Mouse (Mus musculus) myocyte (in vitro differentiated cells): Measurements from ENCODE around the gene Shf.

Experiments used
- MAX ChIP-seq: IDR thresholded peaks from one replicate; pipeline ENCODE4 v1.6.1; 2011; ENCODE audit warnings: low read depth, mild to moderate bottlenecking, control low read depth
- MYOD1 ChIP-seq, 3 experiments: IDR thresholded peaks; one replicate each; pipeline ENCODE4 v1.6.1; 2011; ENCODE audit warnings: control low read depth in 2 of 3, low read depth in 2 of 3, mild to moderate bottlenecking in 2 of 3, moderate library complexity in 1 of 3; ENCODE audit not compliant: insufficient read length in 2 of 3, control insufficient read depth in 1 of 3
- POLR2A ChIP-seq: IDR thresholded peaks from one replicate; pipeline ENCODE4 v1.6.1; 2011; ENCODE audit warnings: low read depth, mild to moderate bottlenecking, control low read depth, moderate library complexity; ENCODE audit not compliant: insufficient read length
- POLR2AphosphoS2 ChIP-seq: IDR thresholded peaks from one replicate; pipeline ENCODE4 v1.6.1; 2011; ENCODE audit warnings: low read depth, control low read depth; ENCODE audit not compliant: insufficient read length
- SRF ChIP-seq: IDR thresholded peaks from one replicate; pipeline ENCODE4 v1.6.1; 2011; ENCODE audit warnings: low read depth; ENCODE audit not compliant: control insufficient read depth, insufficient read length
- USF1 ChIP-seq: IDR thresholded peaks from one replicate; pipeline ENCODE4 v1.6.1; 2011; ENCODE audit warnings: low read depth, mild to moderate bottlenecking, control low read depth, moderate library complexity

- no peak for TF ChIP-seq SRF
- no peak for TF ChIP-seq MYOD1 (IDR thresholded peaks at IDR 0.05; ENCODE audit: control insufficient read depth in 1 of 3, insufficient read length in 2 of 3, low read depth in 2 of 3)
- TF ChIP-seq MAX, result no peak
- no peak for TF ChIP-seq USF1
- no peak for TF ChIP-seq POLR2AphosphoS2
- no peak for TF ChIP-seq POLR2A
Observed at GRCm38 (mm10) chr2:122332222-122332621, 36.7 kb downstream of the Shf start.
